Mouse (Mus musculus): ENCODE measurements around the gene Smarcb1. TPM values are rescaled to one million over a fixed set of nuclear protein-coding genes. Genes with fewer than 3 reads are reported as not detected.

The Smarcb1 gene
- total RNA-seq (2014; fragmentation: Nextera tagmentation) (98.4 and 103 TPM in 2 replicates), total RNA-seq (2017) (54.5 and 69.3 TPM in 2 replicates)

GRCm38 (mm10) chr10:75921026-75921725 is at the start of gene Smarcb1:
Gene Smarcb1, minus strand, starts transcription at chr10:75921617.
- ATAC-seq (replicated peaks; ENCODE audit: low FRiP score, low TSS enrichment, poor library complexity, severe bottlenecking): peak; percentile 82

DNA sequence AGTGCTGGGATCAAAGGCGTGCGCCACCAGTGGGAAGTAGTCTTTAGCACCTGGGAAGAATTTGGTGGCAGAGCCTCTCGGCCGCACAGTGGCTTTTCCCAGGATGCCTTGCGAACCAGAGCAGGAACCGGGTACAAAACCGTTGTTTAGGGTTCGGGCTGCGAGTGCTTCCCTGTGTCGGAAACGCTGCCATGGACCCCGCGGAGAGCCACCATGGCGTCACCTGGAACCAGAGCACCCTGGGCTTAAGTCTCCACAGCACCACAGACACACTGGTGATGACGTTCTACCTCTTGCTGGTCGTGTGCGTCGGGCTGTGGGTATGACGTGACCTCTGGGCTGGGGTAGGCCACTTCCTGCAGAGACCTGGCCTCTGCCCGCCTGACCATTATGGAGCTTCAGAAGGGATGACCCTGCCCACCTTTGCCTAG is 33.0 kb upstream of the Smarcb1 start, which contains the start of gene Gm5134:
Gene Gm5134 (plus strand): TSS at position 134 of the 431 bp plus-strand sequence.
- ATAC-seq (replicated peaks; ENCODE audit: low FRiP score, low TSS enrichment, poor library complexity, severe bottlenecking): peak; percentile 28; the same call in 1 of the 2 replicates

DNA sequence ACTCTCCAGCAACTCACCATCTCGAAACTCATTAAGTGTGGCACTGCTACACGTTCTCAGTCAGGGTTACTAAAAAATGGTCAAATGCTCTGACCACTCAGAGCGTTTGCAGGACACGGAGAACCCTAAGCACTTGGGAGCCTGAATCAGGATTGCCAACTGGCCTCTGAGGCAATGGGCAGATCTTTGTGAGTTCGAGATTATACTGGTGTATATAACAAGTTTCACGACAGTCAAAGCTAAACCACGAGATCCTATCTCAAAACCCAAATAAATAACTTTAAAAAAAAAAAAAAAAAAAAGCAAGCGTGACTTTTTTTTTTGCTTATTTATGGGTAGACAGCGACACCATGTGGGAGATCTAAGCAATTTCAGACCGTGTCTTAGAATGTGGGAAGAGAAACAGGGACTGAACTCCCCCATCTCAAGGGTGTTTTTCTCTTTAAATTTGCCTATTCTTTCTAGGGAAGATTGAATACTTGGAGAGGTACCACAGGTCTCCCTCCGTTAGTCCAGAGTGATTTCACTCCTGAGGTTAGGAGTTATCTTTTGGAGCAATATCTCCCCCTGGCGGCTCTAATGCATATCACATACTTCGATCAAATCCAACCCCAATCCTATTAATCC is 30.1 kb upstream of the Smarcb1 start:
- ATAC-seq (replicated peaks; ENCODE audit: low FRiP score, low TSS enrichment, poor library complexity, severe bottlenecking): peak; percentile 37; the same call in 1 of the 2 replicates

GRCm38 (mm10) chr10:75950791-75951210 is 29.4 kb upstream of the Smarcb1 start:
- ATAC-seq (replicated peaks; ENCODE audit: low FRiP score, low TSS enrichment, poor library complexity, severe bottlenecking): no peak

DNA sequence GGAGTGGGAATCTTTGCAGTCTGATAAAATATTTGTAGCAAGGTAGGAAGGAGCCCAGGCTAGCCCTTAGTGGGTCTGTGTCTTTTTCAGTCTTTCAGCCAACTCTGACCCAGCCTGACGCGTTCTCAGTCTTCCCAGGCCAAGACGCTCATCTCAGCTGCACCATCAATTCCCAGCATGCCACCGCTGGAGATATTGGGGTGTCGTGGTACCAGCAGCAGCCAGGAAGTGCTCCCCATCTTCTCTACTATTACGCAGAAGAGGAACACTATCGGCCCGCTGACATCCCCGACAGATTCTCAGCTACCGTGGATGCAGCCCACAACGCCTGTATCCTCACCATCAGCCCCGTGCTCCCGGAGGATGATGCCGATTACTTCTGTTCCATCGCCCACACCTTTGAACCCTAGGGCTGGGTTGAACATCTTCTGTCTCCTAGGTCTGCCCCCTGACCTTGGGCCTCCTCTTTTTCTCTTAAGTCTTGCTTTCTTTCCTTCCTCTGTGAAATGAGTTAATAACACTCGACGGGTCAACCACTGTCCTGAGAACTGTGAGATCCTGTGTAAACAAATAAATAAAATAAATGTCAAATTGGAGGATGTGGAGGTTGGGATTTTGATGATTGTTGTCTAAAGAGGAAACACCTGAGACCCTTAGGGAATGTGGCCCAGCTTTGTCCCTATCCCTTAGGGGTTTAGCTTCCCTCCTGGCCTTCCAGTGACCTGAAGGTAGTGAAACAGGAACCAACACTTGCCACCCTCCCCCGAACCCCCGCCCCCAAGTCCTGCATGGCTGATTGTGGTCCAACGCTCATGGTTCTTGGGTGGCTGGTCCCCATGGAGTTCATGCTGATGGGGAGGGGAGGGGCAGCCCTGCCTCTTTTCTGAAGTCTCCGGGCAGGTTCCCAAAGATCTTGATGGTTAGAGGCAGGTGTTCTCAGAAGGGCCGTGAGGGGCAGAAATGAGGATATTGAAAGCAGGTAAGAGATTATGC is 27.9 kb upstream of the Smarcb1 start:
- no peak for ATAC-seq (replicated peaks; ENCODE audit: low FRiP score, low TSS enrichment, poor library complexity, severe bottlenecking)

DNA sequence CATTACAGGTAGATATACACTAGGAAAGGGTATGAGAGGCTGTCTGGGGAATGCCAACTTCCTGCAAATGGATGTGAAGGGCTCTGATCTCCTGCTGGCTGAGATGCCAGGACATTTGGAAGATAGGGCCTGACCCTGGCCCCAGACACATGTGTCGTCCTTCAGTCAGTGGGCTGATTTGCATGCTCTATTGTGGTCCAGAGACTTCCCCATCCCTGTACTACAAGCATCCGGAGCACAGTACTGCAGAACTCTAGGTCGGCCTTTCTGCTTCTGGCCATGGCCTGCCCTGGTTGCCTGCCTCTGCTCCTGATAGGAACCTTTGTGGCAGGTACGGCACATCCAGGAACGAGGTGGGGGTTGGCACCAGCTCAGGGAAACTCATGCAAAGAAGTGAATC is 26.7 kb upstream of the Smarcb1 start:
- ATAC-seq (replicated peaks; ENCODE audit: low FRiP score, low TSS enrichment, poor library complexity, severe bottlenecking): no peak

- ATAC-seq (replicated peaks; ENCODE audit: low FRiP score, low TSS enrichment, poor library complexity, severe bottlenecking): no peak
Observed at GRCm38 (mm10) chr10:75945896-75946295, 24.5 kb upstream of the Smarcb1 start.

- ATAC-seq (replicated peaks; ENCODE audit: low FRiP score, low TSS enrichment, poor library complexity, severe bottlenecking): no peak
Observed at GRCm38 (mm10) chr10:75945213-75945612, 23.8 kb upstream of the Smarcb1 start.

- ATAC-seq (replicated peaks; ENCODE audit: low FRiP score, low TSS enrichment, poor library complexity, severe bottlenecking): no peak
Observed at GRCm38 (mm10) chr10:75944066-75944772, 22.8 kb upstream of the Smarcb1 start.

GRCm38 (mm10) chr10:75942736-75943477 is 21.5 kb upstream of the Smarcb1 start, which contains the start of gene Vpreb3:
Gene Vpreb3, plus strand, starts transcription at chr10:75943057.
- ATAC-seq (replicated peaks; ENCODE audit: low FRiP score, low TSS enrichment, poor library complexity, severe bottlenecking): no peak; the same call in 1 of the 2 replicates

GRCm38 (mm10) chr10:75941042-75941824 is 19.8 kb upstream of the Smarcb1 start:
- no peak for ATAC-seq (replicated peaks; ENCODE audit: low FRiP score, low TSS enrichment, poor library complexity, severe bottlenecking)

- no peak for ATAC-seq (replicated peaks; ENCODE audit: low FRiP score, low TSS enrichment, poor library complexity, severe bottlenecking)
Observed at GRCm38 (mm10) chr10:75940520-75940919, 19.1 kb upstream of the Smarcb1 start, which contains the start of gene Gm867. Gene Gm867, minus strand, starts transcription at chr10:75940672.

- peak; percentile 51; the same call in 1 of the 2 replicates for ATAC-seq (replicated peaks; ENCODE audit: low FRiP score, low TSS enrichment, poor library complexity, severe bottlenecking)
Observed at GRCm38 (mm10) chr10:75939481-75940234, 18.2 kb upstream of the Smarcb1 start.

GRCm38 (mm10) chr10:75937851-75938643 is 16.6 kb upstream of the Smarcb1 start:
- ATAC-seq (replicated peaks; ENCODE audit: low FRiP score, low TSS enrichment, poor library complexity, severe bottlenecking): 0 out of 2 replicates have a peak, but pooled peaks have one; percentile 16

GRCm38 (mm10) chr10:75936909-75937667 is 15.7 kb upstream of the Smarcb1 start:
- no peak for ATAC-seq (replicated peaks; ENCODE audit: low FRiP score, low TSS enrichment, poor library complexity, severe bottlenecking)
